In genomic region chr4:136179456-136179855, GRCm38 (mm10) we compare ENCODE assay signal across 9 mouse cellular contexts. TPM values are rescaled to one million over a fixed set of nuclear protein-coding genes. Genes with fewer than 3 reads are reported as not detected.
DNase-seq lines count a peak whose midpoint lies in the region; ATAC-seq and TF ChIP-seq lines count a peak whose summit lies in the region.
"Had no signal": no experiment of that assay in that cellular context is flagged by ENCODE, and none has a peak within 500 bp of the region (broad histone marks: within the 10 kb centered on the region; RNA-seq: fewer than 3 reads in every experiment).

No protein-coding gene starts in this region.

- no peak; the same call in 1 of the 2 replicates for TF ChIP-seq EP300 in liver, postnatal 0 days (IDR thresholded peaks at IDR 0.05; ENCODE audit: low read depth)
- TF ChIP-seq EP300 in stomach, postnatal 0 days (optimal IDR thresholded peaks at IDR 0.05), result no peak

- H3K9ac ChIP-seq in liver, postnatal 0 days (replicated peaks), result peak overlapping the region; percentile 96
- H3K9ac ChIP-seq in stomach, postnatal 0 days (ENCODE audit: low read length), result peak overlapping the region; percentile 24; the same call in 1 of the 2 replicates

- no peak for TF ChIP-seq CTCF in thymus, adult 2 months (IDR thresholded peaks at IDR 0.05; ENCODE audit: borderline replicate concordance, control insufficient read depth, extremely low read depth, insufficient read depth, low read length, poor library complexity)
- no peak for TF ChIP-seq CTCF in liver, postnatal 0 days (IDR thresholded peaks at IDR 0.05; ENCODE audit: low read depth)
- no peak for TF ChIP-seq CTCF in stomach, postnatal 0 days (IDR thresholded peaks at IDR 0.05; ENCODE audit: low read depth)

- peak overlapping the region; percentile 90 for H3K4me2 ChIP-seq in liver, postnatal 0 days (ENCODE audit: low read depth, low read length)
- H3K4me2 ChIP-seq in stomach, postnatal 0 days (replicated peaks; ENCODE audit: low read depth), result peak overlapping the region; percentile 44; the same call in 1 of the 2 replicates

- no peak for TF ChIP-seq POLR2A in thymus, adult 2 months (IDR thresholded peaks at IDR 0.05; ENCODE audit: control insufficient read depth, extremely low read depth, insufficient read depth, low read length, poor library complexity)

- WGBS in heart, embryonic 10.5 days, result 80% methylated on average over 7 of the region's 7 CpGs
- 36% methylated on average over 7 of the region's 7 CpGs for WGBS in thymus, adult 2 months
- 58% methylated on average over 7 of the region's 7 CpGs for WGBS in liver, postnatal 0 days (ENCODE audit: insufficient replicate concordance)
- WGBS in stomach, postnatal 0 days, result 91% methylated on average over 7 of the region's 7 CpGs

- H3K4me3 ChIP-seq in heart, embryonic 10.5 days, result peak overlapping the region; percentile 58; the same call in 1 of the 2 replicates
- H3K4me3 ChIP-seq in thymus, adult 2 months (ENCODE audit: control insufficient read depth, insufficient read depth, low read length), result peak overlapping the region; percentile 2; the same call in 1 of the 2 replicates
- peak overlapping the region; percentile 33; the same call in 1 of the 2 replicates for H3K4me3 ChIP-seq in liver, postnatal 0 days (ENCODE audit: low read depth, low read length)
- H3K4me3 ChIP-seq in stomach, postnatal 0 days (ENCODE audit: low read depth, low read length), result no peak overlapping the region

- peaks cover 63% of the 10 kb centered on the region for H3K4me1 ChIP-seq in heart, embryonic 10.5 days
- peaks cover 58% of the 10 kb centered on the region for H3K4me1 ChIP-seq in thymus, adult 2 months (replicated peaks; ENCODE audit: control insufficient read depth, insufficient read depth, low read length)
- H3K4me1 ChIP-seq in liver, postnatal 0 days (ENCODE audit: insufficient read depth), result peaks cover 63% of the 10 kb centered on the region
- peaks cover 8% of the 10 kb centered on the region; the same call in 1 of the 2 replicates for H3K4me1 ChIP-seq in stomach, postnatal 0 days (replicated peaks; ENCODE audit: control insufficient read depth, insufficient read depth)

- peak overlapping the region; percentile 83 for H3K27ac ChIP-seq in heart, embryonic 10.5 days
- H3K27ac ChIP-seq in thymus, adult 2 months (ENCODE audit: control insufficient read depth, insufficient read depth, low read length), result peak overlapping the region; percentile 86
- H3K27ac ChIP-seq in liver, postnatal 0 days (ENCODE audit: low read depth), result peak overlapping the region; percentile 98
- H3K27ac ChIP-seq in stomach, postnatal 0 days (replicated peaks), result no peak overlapping the region

- H3K36me3 ChIP-seq in heart, embryonic 10.5 days, result peaks cover 10% of the 10 kb centered on the region; the same call in 1 of the 2 replicates
- H3K36me3 ChIP-seq in thymus, adult 2 months (ENCODE audit: control insufficient read depth, insufficient read depth, low read length), result peaks cover 9% of the 10 kb centered on the region; the same call in 1 of the 2 replicates
- peaks cover 45% of the 10 kb centered on the region for H3K36me3 ChIP-seq in liver, postnatal 0 days (replicated peaks; ENCODE audit: insufficient read depth, low read length)
- H3K36me3 ChIP-seq in stomach, postnatal 0 days (ENCODE audit: control insufficient read depth, insufficient read depth, low read length), result no peaks in the 10 kb centered on the region

- intact Hi-C loops in heart, postnatal 14 days (cut with DNase I), result no loop called here

- DNase-seq in heart, embryonic 10.5 days (ENCODE audit: low spot score), result no peak
- no peak for DNase-seq in heart, postnatal 14 days
- DNase-seq in thymus, adult 2 months, result no peak
- no peak for DNase-seq in thymus, postnatal 0 days (ENCODE audit: low spot score)
- DNase-seq in liver, postnatal 0 days, result no peak
- DNase-seq in stomach, postnatal 0 days (ENCODE audit: low spot score), result no peak
- DNase-seq in testis, postnatal 14 days (ENCODE audit: low spot score), result no peak

- no peak for ATAC-seq in liver, postnatal 0 days
- no peak for ATAC-seq in stomach, postnatal 0 days (ENCODE audit: low FRiP score, low TSS enrichment)
- no peak for ATAC-seq in cerebellum, adult (ENCODE audit: insufficient number of reproducible peaks, low FRiP score, low TSS enrichment)
- ATAC-seq: Patski had no signal

- no peaks in the 10 kb centered on the region for H3K9me3 ChIP-seq in heart, embryonic 10.5 days
- H3K9me3 ChIP-seq in liver, postnatal 0 days (ENCODE audit: low read length), result no peaks in the 10 kb centered on the region
- H3K9me3 ChIP-seq in stomach, postnatal 0 days (ENCODE audit: control insufficient read depth, low read length), result no peaks in the 10 kb centered on the region

- no peaks in the 10 kb centered on the region for H3K27me3 ChIP-seq in heart, embryonic 10.5 days (ENCODE audit: insufficient read depth, poor library complexity, severe bottlenecking)
- no peaks in the 10 kb centered on the region for H3K27me3 ChIP-seq in thymus, adult 2 months (ENCODE audit: control insufficient read depth, insufficient read depth, low read length)
- H3K27me3 ChIP-seq in liver, postnatal 0 days (ENCODE audit: insufficient read depth, low read length), result no peaks in the 10 kb centered on the region
- no peaks in the 10 kb centered on the region for H3K27me3 ChIP-seq in stomach, postnatal 0 days (ENCODE audit: control insufficient read depth, insufficient read depth, low read length)
- H3K27me3 ChIP-seq: Patski had no signal

RNA-seq across cellular contexts. Expression of gene E2f2, which starts 7.3 kb away (rescaled TPM):
- 6.3 and 6.6 TPM in 2 replicates for polyA plus RNA-seq in heart, embryonic 10.5 days (2016; fragmentation: Nextera tagmentation; extraction: Ambion mirVana)
- total RNA-seq in heart, postnatal 14 days (2021), result 10 to 100 TPM in 1 of 2 experiments, 1 to 10 TPM in 1; 9.4 to 10.4 TPM
- polyA plus RNA-seq in thymus, adult 2 months (2012; rRNA removed), result 164 and 208 TPM in 2 replicates
- polyA plus RNA-seq in thymus, postnatal 0 days (2015; fragmentation: Nextera tagmentation; extraction: Ambion mirVana), result 58.9 and 64.1 TPM in 2 replicates
- 48.6 and 50.2 TPM in 2 replicates for polyA plus RNA-seq in liver, postnatal 0 days (2015; fragmentation: Nextera tagmentation; extraction: Ambion mirVana)
- polyA plus RNA-seq in stomach, postnatal 0 days (2015; fragmentation: Nextera tagmentation; extraction: Ambion mirVana), result 0.91 and 1.5 TPM in 2 replicates

RNA-seq across cellular contexts. Expression of gene Asap3, which starts 26.7 kb away (rescaled TPM):
- polyA plus RNA-seq in heart, embryonic 10.5 days (2016; fragmentation: Nextera tagmentation; extraction: Ambion mirVana), result 3.4 and 3.7 TPM in 2 replicates
- total RNA-seq in heart, postnatal 14 days (2021), result 10 to 100 TPM; 11.6 to 12.8 TPM
- 4.1 and 4.4 TPM in 2 replicates for polyA plus RNA-seq in thymus, adult 2 months (2012; rRNA removed)
- 1.3 and 2.1 TPM in 2 replicates for polyA plus RNA-seq in thymus, postnatal 0 days (2015; fragmentation: Nextera tagmentation; extraction: Ambion mirVana)
- polyA plus RNA-seq in liver, postnatal 0 days (2015; fragmentation: Nextera tagmentation; extraction: Ambion mirVana), result 4.5 and 4.8 TPM in 2 replicates
- 1.6 and 1.9 TPM in 2 replicates for polyA plus RNA-seq in stomach, postnatal 0 days (2015; fragmentation: Nextera tagmentation; extraction: Ambion mirVana)

RNA-seq across cellular contexts. Expression of gene Id3, which starts 36.2 kb away (rescaled TPM):
- 324 and 492 TPM in 2 replicates for polyA plus RNA-seq in heart, embryonic 10.5 days (2016; fragmentation: Nextera tagmentation; extraction: Ambion mirVana)
- total RNA-seq in heart, postnatal 14 days (2021), result 10 to 100 TPM; 85.4 to 93.7 TPM
- polyA plus RNA-seq in thymus, adult 2 months (2012; rRNA removed), result 312 and 357 TPM in 2 replicates
- polyA plus RNA-seq in thymus, postnatal 0 days (2015; fragmentation: Nextera tagmentation; extraction: Ambion mirVana), result 262 and 327 TPM in 2 replicates
- polyA plus RNA-seq in liver, postnatal 0 days (2015; fragmentation: Nextera tagmentation; extraction: Ambion mirVana), result 77.3 and 79.1 TPM in 2 replicates
- polyA plus RNA-seq in stomach, postnatal 0 days (2015; fragmentation: Nextera tagmentation; extraction: Ambion mirVana), result 201 and 224 TPM in 2 replicates
